Mouse (Mus musculus) spleen, postnatal 36 days (tissue): ENCODE data around the gene Aebp2.
A peak's percentile ranks its signal among the peaks of the same experiment; 100 is the strongest.
"Not testable (repeated sequence)": the region's sequence is repeated elsewhere in the genome, so short reads cannot be mapped to it uniquely, and the experiment has no call there.

Source experiments
- DNase-seq, 2 experiments: peaks; one replicate each; pipeline ENCODE4 v3.0.0; 2022; ENCODE audit warnings: low spot score in 2 of 2, mixed read lengths in 1 of 2

Aebp2 gene

DNA sequence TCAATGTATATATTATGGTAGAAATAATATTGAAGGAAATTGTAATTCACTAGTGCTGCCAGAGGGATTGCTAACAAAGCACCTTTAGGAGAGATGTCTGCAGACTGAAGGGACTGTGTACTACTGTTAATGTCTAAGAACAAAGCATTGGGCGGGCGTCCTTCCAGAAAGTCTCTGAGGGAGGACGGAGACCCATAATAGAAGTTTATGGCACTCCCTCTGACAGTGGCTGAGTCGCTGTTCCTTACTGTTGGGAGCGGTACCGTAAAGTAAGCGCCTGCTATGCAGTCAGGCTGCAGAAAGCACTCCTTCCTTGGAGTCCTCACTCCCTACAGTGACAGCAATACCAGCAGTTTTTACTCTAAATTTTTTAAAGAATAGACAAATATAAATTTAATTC lies 29.5 kb downstream of the Aebp2 start:
- DNase-seq = no peak

DNA sequence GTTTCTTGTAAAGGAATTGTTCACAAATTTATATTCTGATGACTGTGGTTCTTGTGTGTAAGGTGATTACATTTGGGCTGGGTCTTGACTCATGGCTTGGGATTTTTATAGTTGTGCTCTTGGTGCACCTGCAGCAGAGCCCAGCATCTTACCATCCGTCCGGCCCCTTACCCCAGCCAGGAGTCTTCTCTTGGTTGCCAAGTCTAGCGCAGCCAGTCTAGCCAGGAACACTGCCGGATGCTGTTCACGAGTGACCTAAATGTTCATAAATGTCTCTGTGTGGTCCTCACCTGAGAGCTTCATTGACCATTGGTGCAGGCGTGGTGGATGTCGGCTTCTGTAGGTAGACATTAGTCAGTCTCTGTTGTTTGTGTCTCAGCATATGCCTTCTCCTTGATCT lies 33.0 kb downstream of the Aebp2 start:
- DNase-seq = no peak

DNA sequence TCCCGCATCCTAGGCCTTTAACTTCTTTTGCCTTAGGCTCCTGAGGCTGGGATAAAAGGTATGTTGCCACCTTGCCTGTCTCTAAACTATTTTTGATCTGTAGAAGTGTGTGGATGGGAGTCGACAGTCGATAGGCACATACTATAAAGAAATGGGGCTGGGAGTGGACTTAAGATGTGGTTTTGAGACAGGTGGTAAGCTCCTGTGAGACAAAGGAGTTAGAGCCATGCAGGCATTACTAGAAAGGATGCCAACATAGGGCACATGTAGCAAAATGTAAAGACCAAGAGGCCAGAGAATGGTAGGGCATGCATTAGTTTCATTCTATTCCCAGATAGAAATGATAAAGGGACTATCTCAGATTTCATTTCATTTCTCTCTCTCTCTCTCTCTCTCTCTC lies 34.5 kb downstream of the Aebp2 start:
- no peak for DNase-seq

DNA sequence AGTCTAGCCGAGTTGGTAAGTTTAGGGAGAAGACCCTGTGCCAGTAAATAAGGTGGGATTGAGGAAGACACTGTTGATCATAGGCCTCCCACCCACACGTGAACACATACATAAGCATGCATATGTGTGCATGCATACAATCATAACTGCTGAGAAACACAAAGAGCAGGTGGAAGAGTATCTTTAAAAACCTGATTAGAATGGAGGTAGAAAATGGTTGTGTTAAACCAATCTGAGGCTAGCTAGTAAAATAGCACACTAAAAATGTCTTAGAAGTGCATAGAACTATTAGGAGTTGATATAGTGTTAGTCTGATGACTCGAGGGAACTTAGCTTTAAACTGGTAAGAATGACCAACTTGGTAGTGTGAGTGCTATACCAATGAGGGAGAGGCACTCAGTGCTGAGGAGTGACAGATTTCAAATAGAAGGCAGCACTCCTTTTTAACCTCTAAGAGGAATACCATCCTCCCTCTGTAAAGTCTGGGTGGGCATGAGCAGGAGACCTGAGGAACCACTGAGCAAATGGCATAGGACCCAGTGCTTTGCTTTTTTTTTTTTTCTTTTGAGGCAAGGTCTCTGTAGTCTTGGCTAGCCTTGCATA lies 35.6 kb downstream of the Aebp2 start:
- no peak for DNase-seq

DNA sequence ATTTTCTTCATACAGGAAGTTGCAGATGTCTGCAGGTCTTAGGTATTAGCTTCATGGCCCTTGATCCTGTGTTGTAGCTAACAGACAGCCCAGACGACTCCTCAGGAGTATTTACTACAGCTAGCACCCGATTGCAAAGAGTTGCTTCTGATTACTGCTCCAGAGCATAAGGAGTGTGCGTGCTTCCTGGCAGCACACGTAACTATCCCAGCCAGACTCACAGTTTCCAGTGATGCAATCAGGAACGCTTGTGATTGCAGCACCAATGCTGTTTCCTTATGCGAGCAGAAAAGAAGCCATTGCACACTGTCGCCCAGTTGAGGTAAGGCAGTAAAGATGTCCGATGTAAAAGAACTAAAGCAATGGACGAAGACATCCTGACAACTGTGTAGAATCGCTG lies 38.6 kb downstream of the Aebp2 start:
- DNase-seq = no peak

DNA sequence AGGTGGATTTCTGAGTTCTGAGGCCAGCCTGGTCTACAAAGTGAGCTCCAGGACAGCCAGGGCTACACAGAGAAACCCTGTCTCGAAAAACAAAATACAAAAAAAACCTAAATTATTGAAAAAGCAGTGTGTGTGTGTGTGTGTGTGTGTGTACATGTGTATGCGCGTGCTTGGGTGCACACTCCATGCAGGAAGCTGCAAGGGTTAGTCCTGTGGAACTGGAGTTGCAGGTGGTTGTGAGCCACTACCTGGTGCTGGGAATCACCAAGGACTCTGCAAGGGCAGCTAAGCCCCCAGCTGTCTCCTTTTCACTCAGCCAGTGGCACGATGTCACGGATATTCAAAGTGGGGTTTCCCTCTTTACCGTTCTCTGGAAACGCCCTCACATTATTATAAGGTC lies 39.3 kb downstream of the Aebp2 start:
- DNase-seq = no peak

DNA sequence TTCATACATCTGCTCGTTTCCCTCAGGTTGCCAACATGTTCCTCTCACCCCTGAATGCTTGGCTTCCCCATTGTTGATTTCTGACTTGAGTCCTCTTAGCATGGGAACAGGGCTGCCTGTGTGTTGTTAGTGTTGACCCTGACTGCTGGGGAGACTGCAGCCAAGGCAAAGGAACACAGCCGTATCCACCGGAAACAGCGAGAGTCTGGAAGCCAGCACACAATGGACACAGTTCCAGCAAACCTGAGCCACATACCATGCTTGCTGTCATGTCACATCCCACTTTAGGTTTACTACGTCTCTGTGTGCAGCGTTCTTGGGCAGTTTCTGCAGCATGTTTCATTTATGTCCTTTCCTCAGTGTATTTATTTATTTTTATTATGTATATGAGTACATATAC lies 39.8 kb downstream of the Aebp2 start:
- DNase-seq = no peak

DNA sequence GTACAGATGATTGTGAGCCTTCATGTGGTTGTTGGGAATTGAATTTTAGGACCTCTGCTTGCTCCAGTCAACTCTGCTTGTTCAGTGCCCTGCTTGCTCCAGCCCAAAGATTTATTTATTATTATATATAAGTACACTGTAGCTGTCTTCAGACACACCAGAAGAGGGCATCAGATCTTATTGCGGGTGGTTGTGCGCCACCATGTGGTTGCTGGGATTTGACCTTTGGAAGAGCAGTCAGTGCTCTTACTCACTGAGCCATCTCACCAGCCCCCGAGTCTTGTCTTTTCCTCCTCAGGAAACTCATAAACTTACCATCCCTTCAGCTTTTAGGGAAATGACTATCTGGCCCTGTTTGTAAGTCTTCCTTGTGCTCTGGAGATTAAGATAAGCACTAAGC lies 40.2 kb downstream of the Aebp2 start:
- not testable (repeated sequence) for DNase-seq

DNA sequence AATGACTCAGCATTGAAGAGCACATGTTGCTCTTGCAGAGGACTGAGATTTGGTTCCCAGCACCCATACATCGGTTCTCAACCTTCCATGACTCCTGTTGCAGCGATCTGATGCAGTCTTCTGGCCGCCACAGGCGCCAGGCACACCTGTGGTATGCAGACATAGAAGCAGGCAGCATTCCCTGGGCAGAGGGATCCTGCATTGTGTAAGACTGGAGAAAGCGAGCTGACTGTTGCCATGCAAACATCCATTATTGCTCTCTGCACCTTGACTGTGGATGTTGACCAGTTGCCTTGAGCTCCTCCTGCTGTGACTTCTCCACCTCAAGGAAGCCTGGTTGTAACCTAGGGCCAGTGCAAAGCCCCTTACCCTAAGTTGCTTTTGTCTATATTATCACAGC lies 42.1 kb downstream of the Aebp2 start:
- DNase-seq = no peak

DNA sequence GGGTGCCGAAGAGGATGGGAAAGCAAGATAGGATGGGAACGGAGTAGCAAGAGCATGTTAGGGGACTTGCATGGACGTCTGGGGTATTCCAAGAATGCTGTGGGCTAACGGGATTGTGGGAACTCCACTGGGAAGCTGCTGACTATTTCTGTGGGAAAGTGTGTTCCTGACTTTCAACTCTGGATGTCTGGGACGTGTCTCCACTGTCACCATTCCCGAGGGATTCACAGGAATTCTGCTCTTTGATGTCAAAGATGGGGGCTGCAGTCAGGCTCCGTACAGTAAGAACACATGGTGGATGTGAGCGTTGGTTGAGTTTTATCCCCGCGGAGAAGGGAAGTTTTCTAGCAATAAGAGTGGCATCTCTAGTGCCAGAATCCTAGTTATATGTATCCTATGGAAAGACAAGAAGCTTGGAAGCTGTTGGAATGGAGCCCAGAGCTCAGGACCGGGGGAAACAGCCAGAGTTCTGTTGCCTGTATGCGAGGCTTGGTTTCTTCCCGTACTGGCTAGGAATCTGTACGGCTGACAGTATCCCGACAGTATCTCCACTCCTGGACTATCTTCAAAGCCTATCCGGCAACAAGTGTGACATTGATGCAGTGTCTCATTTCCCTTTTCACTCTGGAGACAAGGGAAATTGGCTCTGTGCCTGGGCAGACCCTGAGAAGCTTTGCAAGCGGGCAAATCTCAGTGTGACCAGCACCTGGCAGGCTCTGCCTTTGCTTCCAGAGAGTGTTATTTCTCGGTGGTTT lies 44.2 kb downstream of the Aebp2 start:
- no peak for DNase-seq

DNA sequence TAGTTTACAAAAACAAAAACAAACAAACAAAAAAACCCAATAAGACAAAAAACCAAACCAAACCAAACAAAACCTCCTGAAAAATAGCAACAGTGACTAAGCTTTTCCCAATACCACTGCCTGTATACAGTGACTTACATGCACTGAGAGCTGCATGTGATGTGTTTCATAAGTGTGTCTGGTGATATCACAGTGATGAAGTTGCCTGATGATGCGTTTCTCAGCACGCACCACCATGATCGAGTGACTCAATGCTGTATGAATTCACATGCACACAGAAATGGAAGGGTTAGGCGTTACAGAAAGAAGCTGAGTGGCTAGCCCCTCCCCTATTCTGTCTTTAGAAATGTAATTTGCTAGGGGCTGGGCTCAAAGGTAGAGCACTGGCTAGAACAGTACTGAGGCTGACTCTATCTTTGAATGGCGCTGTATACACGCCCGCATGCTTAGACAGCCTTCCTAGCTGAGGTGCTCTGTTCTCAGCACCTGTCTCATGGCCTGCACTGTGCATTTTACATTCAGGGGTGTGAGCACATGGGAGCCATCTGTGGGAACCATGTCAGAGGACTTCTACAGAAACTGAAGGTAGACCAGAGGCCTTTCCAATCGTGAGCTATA lies 44.9 kb downstream of the Aebp2 start:
- no peak for DNase-seq

DNA sequence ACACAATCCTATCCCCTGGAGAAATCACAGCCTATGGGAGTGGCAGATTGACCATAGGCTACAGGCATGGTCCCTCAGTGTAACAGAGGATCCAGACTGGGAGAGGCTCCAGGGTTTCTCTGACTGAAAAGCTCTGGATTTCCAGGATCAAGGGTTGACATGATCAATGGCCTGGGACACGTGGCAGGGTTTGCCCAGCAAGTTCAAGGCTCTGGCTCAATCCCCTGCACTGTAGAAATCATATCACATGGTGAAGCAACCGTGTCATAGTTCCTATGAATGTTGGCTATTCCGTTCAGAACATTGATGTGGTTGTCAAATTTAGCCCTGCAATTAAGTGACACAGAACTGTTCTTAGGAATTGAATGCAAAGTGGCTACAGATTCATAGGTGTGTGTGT lies 52.0 kb downstream of the Aebp2 start:
- no peak for DNase-seq

DNA sequence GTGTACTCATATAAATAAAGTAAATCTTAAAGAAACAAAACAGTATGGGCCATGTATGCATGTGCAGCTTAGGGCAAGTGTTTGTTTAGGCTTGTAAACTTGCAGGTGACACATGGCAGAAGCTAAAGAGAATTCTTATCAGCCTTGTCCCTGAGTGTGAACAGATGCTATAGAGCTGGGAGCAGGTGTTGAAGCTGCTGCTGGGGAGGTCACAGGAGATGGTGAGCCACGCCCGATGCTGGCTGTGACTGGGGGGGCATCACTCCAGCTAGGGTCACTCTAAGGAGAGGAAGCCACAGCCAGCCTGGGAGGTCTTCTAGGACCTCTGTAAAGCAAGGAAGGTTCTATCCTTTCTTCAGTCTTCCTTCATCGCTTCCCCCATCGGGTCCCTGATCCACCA lies 53.6 kb downstream of the Aebp2 start:
- no peak for DNase-seq

DNA sequence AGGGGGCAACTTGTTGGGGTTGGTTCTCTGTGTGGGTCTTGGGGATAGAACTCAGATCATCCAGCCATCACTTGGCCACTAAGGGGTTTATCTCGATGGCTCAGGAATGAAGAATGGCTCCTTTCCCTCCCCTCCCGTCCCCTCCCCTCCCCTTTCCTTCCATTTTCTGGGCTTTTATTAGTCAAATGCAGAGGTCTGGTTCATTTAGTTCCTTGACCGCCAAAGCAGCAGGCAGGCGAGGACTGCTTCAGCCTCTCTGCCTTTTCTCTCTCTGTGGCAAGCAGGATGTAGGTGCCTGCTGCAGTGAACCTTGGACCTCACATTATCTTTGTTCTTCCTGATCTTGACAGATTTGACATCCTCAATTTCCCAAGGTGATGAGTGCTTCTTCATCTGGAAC lies 54.6 kb downstream of the Aebp2 start:
- DNase-seq = no peak

DNA sequence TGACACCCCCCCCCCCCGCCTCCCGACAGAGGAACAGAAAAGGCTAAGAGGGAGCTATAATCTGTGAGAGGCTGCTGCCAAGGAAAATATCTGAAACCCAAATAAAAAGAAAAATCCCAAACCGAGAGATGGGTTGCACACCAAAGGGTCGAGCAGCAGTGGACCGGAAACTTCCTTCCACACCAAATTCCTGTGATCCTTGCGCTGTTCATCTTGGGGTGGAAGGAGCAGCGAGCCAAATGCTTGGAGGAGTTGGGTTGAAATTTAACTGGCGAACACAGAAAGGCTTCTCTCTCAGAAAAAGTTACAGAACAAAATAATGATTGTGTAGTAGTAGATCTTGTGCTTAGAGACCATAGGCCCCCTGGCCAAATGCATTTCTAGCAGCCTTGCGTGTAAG lies 55.5 kb downstream of the Aebp2 start:
- DNase-seq = no peak

DNA sequence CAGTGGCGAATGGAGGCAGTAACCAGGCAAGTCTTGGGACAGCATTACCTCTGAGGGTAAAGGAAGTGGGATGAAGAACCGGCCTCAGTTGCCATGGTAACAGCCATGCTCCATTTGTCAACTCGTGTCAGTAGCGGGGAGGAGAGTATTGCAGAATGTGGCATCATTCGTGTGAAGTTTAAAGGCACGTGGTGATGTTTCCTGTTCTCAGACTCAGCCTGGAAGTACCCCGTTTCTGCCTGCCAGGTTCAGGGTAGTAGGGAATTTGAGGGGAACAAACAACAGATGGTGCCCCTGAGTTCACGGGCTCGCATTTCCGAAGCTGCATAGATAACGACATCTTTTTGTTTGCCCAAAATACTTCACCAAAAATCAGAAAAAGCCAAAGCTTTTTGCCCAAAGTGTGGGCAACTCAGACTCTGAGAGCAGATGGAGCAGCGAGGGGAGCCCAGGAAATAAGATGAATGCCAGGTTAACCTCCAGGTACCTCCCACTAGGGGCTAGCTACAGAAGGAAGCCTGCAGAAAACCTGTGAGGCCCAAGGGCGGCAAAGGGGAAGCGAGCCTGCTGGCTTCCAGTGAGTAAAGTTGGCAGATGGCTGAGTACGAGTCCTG lies 56.3 kb downstream of the Aebp2 start:
- peak; percentile 44 to 48 for DNase-seq

DNA sequence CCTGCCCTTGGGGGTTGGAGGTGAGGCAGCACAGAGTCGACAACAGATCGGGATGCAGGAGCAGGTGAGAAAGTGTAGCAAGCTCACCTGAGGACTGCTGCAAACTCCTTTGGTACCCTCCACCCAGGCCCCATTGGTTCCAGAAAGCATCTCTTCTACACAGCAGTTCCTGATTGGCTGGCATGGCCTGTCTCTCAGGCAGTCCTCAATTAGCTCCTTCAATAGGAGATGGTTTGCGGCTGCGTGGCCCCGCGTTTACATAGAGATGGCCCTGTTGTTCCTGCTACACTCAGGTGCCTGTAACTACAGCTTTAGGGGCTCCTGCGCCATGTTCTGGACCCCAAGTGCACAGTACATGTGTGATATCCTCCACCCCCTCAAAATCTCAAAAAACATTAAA lies 58.2 kb downstream of the Aebp2 start:
- no peak for DNase-seq

DNA sequence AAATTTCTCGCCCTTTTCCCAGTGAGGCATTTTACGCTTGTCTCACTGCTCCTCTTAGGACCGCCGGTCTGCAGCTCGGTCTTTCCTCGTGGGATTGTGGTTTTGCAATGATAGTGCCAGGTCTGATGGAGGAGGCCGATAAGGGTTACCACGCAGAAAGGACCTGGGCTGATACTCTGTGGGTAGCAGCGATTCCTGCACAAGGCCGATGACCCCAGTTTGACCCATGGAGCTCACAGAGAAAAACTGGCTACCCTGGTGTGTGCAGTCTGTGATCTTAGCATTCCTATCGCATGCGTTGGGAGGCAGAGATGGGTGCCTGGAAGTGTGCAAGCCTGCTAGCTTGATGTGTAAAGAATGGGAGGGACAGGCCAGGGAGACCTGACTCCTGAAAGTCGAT lies 60.4 kb downstream of the Aebp2 start:
- DNase-seq = no peak

DNA sequence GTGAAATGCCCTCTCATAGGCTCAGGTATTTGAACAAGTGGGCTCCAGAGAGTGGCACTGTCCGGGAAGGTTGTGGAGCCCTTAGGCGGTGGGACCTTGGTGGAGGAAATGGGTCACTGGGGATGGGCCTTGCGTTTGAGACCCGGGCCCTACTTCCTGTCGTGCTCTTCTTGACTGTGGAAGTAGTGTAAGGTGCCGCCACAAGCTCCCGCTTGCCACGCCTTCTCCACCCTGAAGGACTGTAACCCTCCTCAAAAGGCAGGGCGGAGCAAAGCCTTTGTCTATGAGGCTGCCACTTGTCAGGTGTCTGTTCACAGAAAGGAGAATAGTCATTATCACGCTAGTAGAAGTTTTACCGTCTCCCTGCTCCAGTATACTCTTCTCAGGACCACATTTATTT lies 61.9 kb downstream of the Aebp2 start:
- DNase-seq = peak in 1 of 2 experiments; percentile 6

DNA sequence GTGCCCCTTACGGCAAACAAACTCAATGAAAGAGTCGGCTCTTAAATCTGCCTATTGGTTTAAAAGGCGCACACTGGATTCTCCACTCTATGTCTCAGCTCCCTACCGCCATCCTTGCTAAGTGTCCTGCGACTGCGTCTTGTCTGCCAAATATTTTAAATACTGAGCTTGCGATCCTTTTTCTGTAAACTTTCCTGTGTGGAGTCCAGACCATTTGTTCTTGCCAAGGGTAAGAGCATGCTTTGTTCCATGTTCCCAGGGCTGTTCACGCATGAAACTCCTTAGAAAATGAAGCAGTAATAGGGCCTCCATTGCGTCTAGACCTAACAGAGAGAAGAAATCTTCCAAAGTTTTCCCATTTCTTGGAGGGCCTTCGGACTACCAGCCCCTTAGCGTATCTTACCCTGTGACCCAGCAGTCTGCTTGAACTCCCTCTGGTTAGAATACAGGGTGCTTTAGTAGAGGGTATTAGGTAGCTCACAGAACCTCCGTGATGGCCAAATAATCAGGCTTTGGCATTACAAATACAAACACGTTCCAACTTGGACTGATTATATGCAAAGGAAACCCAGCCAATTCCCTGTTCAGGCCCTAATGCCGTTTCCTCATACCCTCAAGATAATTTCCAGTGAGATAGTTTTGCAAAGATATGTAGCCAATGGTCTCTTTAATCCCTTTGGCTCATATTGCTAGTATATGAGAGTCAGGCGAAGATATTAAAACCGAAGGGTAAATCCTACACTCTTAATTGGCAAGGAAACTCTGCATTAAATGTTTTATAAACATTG lies 67.3 kb downstream of the Aebp2 start:
- DNase-seq = no peak

DNA sequence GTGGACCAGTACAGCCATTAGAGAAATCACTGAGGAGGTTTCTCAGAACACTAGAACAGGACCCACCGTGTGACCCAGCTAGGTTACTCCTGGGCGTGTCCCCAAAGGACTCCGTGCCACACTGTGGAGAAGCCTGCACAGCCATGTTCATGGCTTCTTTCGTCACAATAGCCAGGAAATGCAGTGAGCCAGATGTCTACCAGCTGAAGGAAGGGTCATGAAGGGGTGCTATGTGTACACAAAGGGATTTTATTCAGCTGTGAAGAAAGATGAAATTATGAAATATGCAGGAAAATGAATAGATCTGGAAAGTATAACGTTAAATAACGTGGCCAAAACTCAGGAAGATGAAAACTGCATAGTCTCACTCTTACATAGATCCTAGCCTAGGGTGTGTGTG lies 69.7 kb downstream of the Aebp2 start:
- DNase-seq = no peak

DNA sequence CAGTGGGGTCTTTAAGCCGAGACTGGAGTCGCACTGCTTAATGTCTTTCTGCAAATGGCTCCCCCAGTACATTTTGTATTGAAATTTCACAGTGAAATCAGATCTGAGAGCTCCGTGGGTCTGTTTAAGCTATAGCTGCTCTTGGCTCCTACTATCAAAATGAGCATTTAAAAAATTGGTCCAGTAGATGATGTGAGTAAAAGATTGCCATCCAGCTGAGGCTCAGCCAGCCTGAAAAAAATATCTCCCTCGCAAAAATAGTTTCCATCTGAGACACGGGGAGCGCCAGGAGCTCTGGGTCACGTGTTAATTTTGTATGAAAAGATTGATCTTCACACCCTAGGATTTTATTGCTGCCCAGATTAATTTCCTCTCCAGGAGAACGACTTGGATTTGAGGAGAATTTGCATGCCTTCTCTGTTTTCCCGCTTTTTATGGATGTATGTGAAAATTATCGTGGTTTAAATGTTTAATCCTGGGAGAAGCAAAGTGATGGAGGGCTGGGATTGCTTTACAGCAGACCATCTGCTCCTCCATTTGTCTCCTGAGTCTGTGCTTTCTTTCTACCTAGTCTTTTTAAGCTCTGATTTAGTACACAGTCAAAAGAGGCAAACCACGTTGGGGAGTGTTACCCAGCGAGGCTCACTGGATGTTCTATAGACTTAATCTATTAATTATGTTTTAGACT lies 73.9 kb downstream of the Aebp2 start:
- no peak for DNase-seq
